Mouse (Mus musculus): ENCODE measurements around the gene Abcg4.

GRCm38 (mm10) chr9:44239447-44239846 is 49.0 kb downstream of the Abcg4 start:
- TF ChIP-seq CTCF (IDR thresholded peaks at IDR 0.05; ENCODE audit: borderline replicate concordance, control insufficient read depth, extremely low read depth, insufficient read depth, low read length, poor library complexity) (peak; percentile 46; the same call in 1 of the 2 replicates), POLR2A (IDR thresholded peaks at IDR 0.05; ENCODE audit: control insufficient read depth, extremely low read depth, insufficient read depth, low read length, poor library complexity) (no peak)
